Mouse (Mus musculus) G1E (cell line): ENCODE measurements around the gene Olfr322.

Source experiments
- CTCF ChIP-seq: IDR thresholded peaks from 2 replicates; pipeline ENCODE4 v1.5.1; 2012; ENCODE audit warnings: low read depth, low read length, inconsistent platforms, mixed read lengths
- GATA1 ChIP-seq: IDR thresholded peaks from 2 replicates; pipeline ENCODE4 v1.6.1; 2012; ENCODE audit warnings: borderline replicate concordance, low read length, inconsistent platforms, mixed read lengths
- POLR2AphosphoS5 ChIP-seq: IDR thresholded peaks from 2 replicates; pipeline ENCODE4 v1.6.1; 2012; ENCODE audit warnings: low read depth, low read length, inconsistent platforms; ENCODE audit not compliant: insufficient replicate concordance
- TAL1 ChIP-seq: conservative IDR thresholded peaks from 2 replicates; pipeline ENCODE4 v1.6.1; 2012; ENCODE audit warnings: low read depth, low read length, inconsistent platforms, mixed read lengths

- TF ChIP-seq TAL1: no peak
- TF ChIP-seq CTCF: no peak
- TF ChIP-seq POLR2AphosphoS5: no peak
- TF ChIP-seq GATA1: no peak
These were observed 50.5 kb downstream of the Olfr322 start for GRCm38 (mm10) chr11:58709086-58709485.
